Mouse (Mus musculus) hindbrain, embryonic 14.5 days (tissue): ENCODE data around the gene Vmn1r101. TPM values are rescaled to one million over a fixed set of nuclear protein-coding genes. Genes with fewer than 3 reads are reported as not detected.
"Not testable (repeated sequence)": the region's sequence is repeated elsewhere in the genome, so short reads cannot be mapped to it uniquely, and the experiment has no call there.

Experiments used
- ATAC-seq: fragments of 200-750 bp; cut with Nextera tagmentation; 2 replicates; pipeline ENCODE4 v1.8.0; 2017; ENCODE audit warnings: moderate number of reproducible peaks, mild to moderate bottlenecking, moderate TSS enrichment, moderate library complexity; ENCODE audit not compliant: low FRiP score
- DNase-seq: peaks from one replicate; pipeline ENCODE4 v3.0.0-alpha.2; 2015; ENCODE audit warnings: low spot score
- H3K27ac ChIP-seq: fragments of 300-500 bp; sonication (generic); 2 replicates; pipeline ENCODE4 v1.5.1; 2014; ENCODE audit warnings: mild to moderate bottlenecking, moderate library complexity
- H3K27me3 ChIP-seq: fragments of 300-500 bp; sonication (generic); 2 replicates; pipeline ENCODE4 v1.6.1; 2014; ENCODE audit warnings: mild to moderate bottlenecking, low read length, mixed read lengths; ENCODE audit not compliant: control insufficient read depth, insufficient read depth
- H3K36me3 ChIP-seq: fragments of 300-500 bp; sonication (generic); replicated peaks from 2 replicates; pipeline ENCODE4 v1.6.1; 2014; ENCODE audit not compliant: control insufficient read depth, insufficient read depth
- H3K4me1 ChIP-seq: fragments of 300-500 bp; sonication (generic); replicated peaks from 2 replicates; pipeline ENCODE4 v1.6.1; 2014; ENCODE audit warnings: antibody characterized with exemption, low read length, mixed read lengths; ENCODE audit not compliant: control insufficient read depth, insufficient read depth
- H3K4me2 ChIP-seq: fragments of 300-500 bp; sonication (generic); replicated peaks from 2 replicates; pipeline ENCODE4 v1.6.1; 2014; ENCODE audit warnings: mild to moderate bottlenecking, moderate library complexity
- H3K4me3 ChIP-seq: fragments of 300-500 bp; sonication (generic); replicated peaks from 2 replicates; pipeline ENCODE4 v1.5.1; 2014; ENCODE audit warnings: mild to moderate bottlenecking, low read length
- H3K9ac ChIP-seq: fragments of 300-500 bp; sonication (generic); 2 replicates; pipeline ENCODE4 v1.6.1; 2014
- H3K9me3 ChIP-seq: fragments of 300-500 bp; sonication (generic); 2 replicates; pipeline ENCODE4 v1.6.1; 2016; ENCODE audit warnings: low read length; ENCODE audit not compliant: control insufficient read depth
- WGBS: fragments of 180-500 bp; shearing (Covaris S2); extraction: QIAGEN DNeasy Blood & Tissue Kit; methylation state at CpG from one replicate; pipeline ENCODE4 v1.1.7; 2014; 5-methylcytosine and 5-hydroxymethylcytosine counted together
- polyA plus RNA-seq: library from polyadenylated mRNA; unstranded; fragments of >200 nt; fragmentation: Nextera tagmentation; extraction: Ambion mirVana; gene quantifications from 2 replicates; pipeline ENCODE4 v1.2.1, GENCODE M21; 2014

Vmn1r101 gene
- not detected in 2 replicates for polyA plus RNA-seq

GRCm38 (mm10) chr7:20442493-20442892, at the start of gene Vmn1r101:
Gene Vmn1r101 (minus strand): TSS chr7:20442593.
- not testable (repeated sequence) for H3K36me3 ChIP-seq, H3K4me2 ChIP-seq

GRCm38 (mm10) chr7:20474825-20475224, 32.4 kb upstream of the Vmn1r101 start, which contains the start of gene Gm10670:
Gene Gm10670 (minus strand): TSS chr7:20474925.
- not testable (repeated sequence) for H3K36me3 ChIP-seq, H3K27ac ChIP-seq, DNase-seq, H3K4me3 ChIP-seq, H3K4me1 ChIP-seq, H3K9ac ChIP-seq, H3K9me3 ChIP-seq, H3K27me3 ChIP-seq, H3K4me2 ChIP-seq, ATAC-seq
- WGBS: no CpG with 5 or more reads among the region's 5 CpGs

More at GRCm38 (mm10) chr7:20442493-20442892, at the start of gene Vmn1r101:
- H3K4me3 ChIP-seq, DNase-seq, H3K27ac ChIP-seq, ATAC-seq, H3K27me3 ChIP-seq, H3K9ac ChIP-seq, H3K9me3 ChIP-seq, H3K4me1 ChIP-seq: not testable (repeated sequence)
- no CpG with 5 or more reads among the region's 2 CpGs for WGBS

- not testable (repeated sequence) for DNase-seq, H3K4me1 ChIP-seq, H3K36me3 ChIP-seq, H3K27me3 ChIP-seq, H3K9me3 ChIP-seq, H3K4me3 ChIP-seq, H3K9ac ChIP-seq, H3K27ac ChIP-seq, H3K4me2 ChIP-seq, ATAC-seq
- no CpG with 5 or more reads among the region's 3 CpGs for WGBS
Observed at GRCm38 (mm10) chr7:20417642-20418041, 24.8 kb downstream of the Vmn1r101 start, which contains the start of gene Vmn1r100. Gene Vmn1r100 (plus strand): TSS chr7:20417942.

Other genes starting within 250 kb of the Vmn1r101 start
- gene Vmn1r95, start 248.9 kb downstream of the Vmn1r101 start, polyA plus RNA-seq: not detected in 2 replicates
- gene Gm6164, start 237.0 kb downstream of the Vmn1r101 start, polyA plus RNA-seq: not detected in 2 replicates
- gene Gm4498, start 208.8 kb downstream of the Vmn1r101 start, polyA plus RNA-seq: not detected in 2 replicates
- gene Gm5890, start 179.8 kb downstream of the Vmn1r101 start, polyA plus RNA-seq: not detected in 2 replicates
- gene Gm4133, start 108.5 kb downstream of the Vmn1r101 start, polyA plus RNA-seq: not detected in 2 replicates
- gene Gm5728, start 67.2 kb downstream of the Vmn1r101 start, polyA plus RNA-seq: not detected in 2 replicates
- not detected in 2 replicates for gene Vmn1r100, start 24.7 kb downstream of the Vmn1r101 start, polyA plus RNA-seq
- not detected in 2 replicates for gene Gm10670, start 32.3 kb upstream of the Vmn1r101 start, polyA plus RNA-seq
- not detected in 2 replicates for gene Vmn1r103, start 67.9 kb upstream of the Vmn1r101 start, polyA plus RNA-seq
- gene Vmn1r104, start 91.2 kb upstream of the Vmn1r101 start, polyA plus RNA-seq: not detected in 2 replicates
- not detected in 2 replicates for gene Gm5726, start 103.2 kb upstream of the Vmn1r101 start, polyA plus RNA-seq
- gene Gm4141, start 133.6 kb upstream of the Vmn1r101 start, polyA plus RNA-seq: not detected in 2 replicates
- not detected in 2 replicates for gene Gm4513, start 156.4 kb upstream of the Vmn1r101 start, polyA plus RNA-seq
- not detected in 2 replicates for gene Vmn1r107, start 226.3 kb upstream of the Vmn1r101 start, polyA plus RNA-seq